Mouse (Mus musculus): ENCODE data around the gene Hoxd9. TPM values are rescaled to one million over a fixed set of nuclear protein-coding genes. Genes with fewer than 3 reads are reported as not detected.

Hoxd9 gene
- not detected in 2 replicates for polyA plus RNA-seq (2014; fragmentation: Nextera tagmentation; extraction: Ambion mirVana)

GRCm38 (mm10) chr2:74697567-74698121, at the start of gene Hoxd9:
Gene Hoxd9 (plus strand): TSS chr2:74697727.
- H3K36me3 ChIP-seq (ENCODE audit: control insufficient read depth, insufficient read depth, low read length): no peaks in the 10 kb centered on the region
- no peak within 1 kb of the TSS for H3K27ac ChIP-seq (ENCODE audit: low read depth, low read length)
- H3K9me3 ChIP-seq (ENCODE audit: control insufficient read depth, low read length): no peaks in the 10 kb centered on the region
- no peak within 1 kb of the TSS for H3K9ac ChIP-seq (ENCODE audit: low read length)
- H3K27me3 ChIP-seq (ENCODE audit: control insufficient read depth, insufficient read depth, low read length): peaks cover 99% of the 10 kb centered on the region
- ATAC-seq (ENCODE audit: low FRiP score): peak; percentile 71
- peaks cover 5% of the 10 kb centered on the region for H3K4me1 ChIP-seq (ENCODE audit: control insufficient read depth, insufficient read depth, low read length)
- peak within 1 kb of the TSS; percentile 26 for H3K4me3 ChIP-seq (ENCODE audit: low read depth, low read length)
- peak within 1 kb of the TSS; percentile 40 for H3K4me2 ChIP-seq
- under 1% methylated on average over 41 of the region's 43 CpGs for WGBS
- peak; percentile 94 for DNase-seq (ENCODE audit: low spot score, missing footprints)

GRCm38 (mm10) chr2:74652996-74653340, 44.6 kb upstream of the Hoxd9 start:
- ATAC-seq (ENCODE audit: low FRiP score) (no peak), DNase-seq (ENCODE audit: low spot score, missing footprints) (peak; percentile 91)
- no peaks in the 10 kb centered on the region for H3K36me3 ChIP-seq (ENCODE audit: control insufficient read depth, insufficient read depth, low read length)
- WGBS: 41% methylated on average over 2 of the region's 2 CpGs
- H3K4me2 ChIP-seq: no peak overlapping the region
- H3K27me3 ChIP-seq (ENCODE audit: control insufficient read depth, insufficient read depth, low read length): peaks cover 88% of the 10 kb centered on the region
- H3K9me3 ChIP-seq (ENCODE audit: control insufficient read depth, low read length): no peaks in the 10 kb centered on the region
- H3K4me3 ChIP-seq (ENCODE audit: low read depth, low read length): no peak overlapping the region
- peaks cover 4% of the 10 kb centered on the region; the same call in 1 of the 2 replicates for H3K4me1 ChIP-seq (ENCODE audit: control insufficient read depth, insufficient read depth, low read length)
- no peak overlapping the region for H3K9ac ChIP-seq (ENCODE audit: low read length)
- no peak overlapping the region for H3K27ac ChIP-seq (ENCODE audit: low read depth, low read length)

GRCm38 (mm10) chr2:74653781-74654535, 43.6 kb upstream of the Hoxd9 start:
- ATAC-seq (ENCODE audit: low FRiP score) (no peak), DNase-seq (ENCODE audit: low spot score, missing footprints) (peak; percentile 94)
- Histone ChIP-seq H3K36me3 (ENCODE audit: control insufficient read depth, insufficient read depth, low read length) (no peaks in the 10 kb centered on the region), H3K27me3 (ENCODE audit: control insufficient read depth, insufficient read depth, low read length) (peaks cover 88% of the 10 kb centered on the region), H3K9me3 (ENCODE audit: control insufficient read depth, low read length) (no peaks in the 10 kb centered on the region), H3K4me1 (ENCODE audit: control insufficient read depth, insufficient read depth, low read length) (peaks cover 4% of the 10 kb centered on the region; the same call in 1 of the 2 replicates), H3K9ac (ENCODE audit: low read length) (no peak overlapping the region), H3K4me2 (no peak overlapping the region), H3K27ac (ENCODE audit: low read depth, low read length) (no peak overlapping the region), H3K4me3 (ENCODE audit: low read depth, low read length) (no peak overlapping the region)
- WGBS: 11% methylated on average over 17 of the region's 17 CpGs

GRCm38 (mm10) chr2:74654743-74655419, 42.6 kb upstream of the Hoxd9 start:
- Histone ChIP-seq H3K36me3 (ENCODE audit: control insufficient read depth, insufficient read depth, low read length) (no peaks in the 10 kb centered on the region), H3K9ac (ENCODE audit: low read length) (no peak overlapping the region), H3K4me2 (no peak overlapping the region; the same call in 1 of the 2 replicates), H3K4me1 (ENCODE audit: control insufficient read depth, insufficient read depth, low read length) (peaks cover 4% of the 10 kb centered on the region; the same call in 1 of the 2 replicates), H3K4me3 (ENCODE audit: low read depth, low read length) (peak overlapping the region; percentile 29), H3K27me3 (ENCODE audit: control insufficient read depth, insufficient read depth, low read length) (peaks cover 88% of the 10 kb centered on the region), H3K9me3 (ENCODE audit: control insufficient read depth, low read length) (no peaks in the 10 kb centered on the region), H3K27ac (ENCODE audit: low read depth, low read length) (no peak overlapping the region)
- 0 out of 2 replicates have a peak, but pooled peaks have one; percentile 23 for ATAC-seq (ENCODE audit: low FRiP score)
- peak; percentile 94 for DNase-seq (ENCODE audit: low spot score, missing footprints)
- WGBS: 6% methylated on average over 20 of the region's 20 CpGs

- Histone ChIP-seq H3K4me3 (ENCODE audit: low read depth, low read length) (peak overlapping the region; percentile 29), H3K9me3 (ENCODE audit: control insufficient read depth, low read length) (no peaks in the 10 kb centered on the region), H3K36me3 (ENCODE audit: control insufficient read depth, insufficient read depth, low read length) (no peaks in the 10 kb centered on the region), H3K27me3 (ENCODE audit: control insufficient read depth, insufficient read depth, low read length) (peaks cover 88% of the 10 kb centered on the region), H3K4me1 (ENCODE audit: control insufficient read depth, insufficient read depth, low read length) (peaks cover 4% of the 10 kb centered on the region; the same call in 1 of the 2 replicates), H3K27ac (ENCODE audit: low read depth, low read length) (no peak overlapping the region), H3K4me2 (peak overlapping the region; percentile 37), H3K9ac (ENCODE audit: low read length) (no peak overlapping the region)
- peak; percentile 67; the same call in 1 of the 2 replicates for ATAC-seq (ENCODE audit: low FRiP score)
- peak; percentile 92 for DNase-seq (ENCODE audit: low spot score, missing footprints)
- WGBS: 0% methylated on average over 42 of the region's 47 CpGs
Measured at GRCm38 (mm10) chr2:74655420-74655781, 42.1 kb upstream of the Hoxd9 start.

- H3K4me3 ChIP-seq (ENCODE audit: low read depth, low read length): peak overlapping the region; percentile 29
- ATAC-seq (ENCODE audit: low FRiP score): peak; percentile 59
- H3K27ac ChIP-seq (ENCODE audit: low read depth, low read length): no peak overlapping the region
- peak overlapping the region; percentile 37 for H3K4me2 ChIP-seq
- no peaks in the 10 kb centered on the region for H3K9me3 ChIP-seq (ENCODE audit: control insufficient read depth, low read length)
- no peaks in the 10 kb centered on the region for H3K36me3 ChIP-seq (ENCODE audit: control insufficient read depth, insufficient read depth, low read length)
- no peak overlapping the region for H3K9ac ChIP-seq (ENCODE audit: low read length)
- H3K4me1 ChIP-seq (ENCODE audit: control insufficient read depth, insufficient read depth, low read length): peaks cover 4% of the 10 kb centered on the region; the same call in 1 of the 2 replicates
- H3K27me3 ChIP-seq (ENCODE audit: control insufficient read depth, insufficient read depth, low read length): peaks cover 87% of the 10 kb centered on the region
- peak; percentile 97 for DNase-seq (ENCODE audit: low spot score, missing footprints)
- under 1% methylated on average over 68 of the region's 69 CpGs for WGBS
Measured at GRCm38 (mm10) chr2:74655821-74656631, 41.5 kb upstream of the Hoxd9 start.

- Histone ChIP-seq H3K4me2 (no peak overlapping the region), H3K9me3 (ENCODE audit: control insufficient read depth, low read length) (no peaks in the 10 kb centered on the region), H3K4me3 (ENCODE audit: low read depth, low read length) (no peak overlapping the region; the same call in 1 of the 2 replicates), H3K4me1 (ENCODE audit: control insufficient read depth, insufficient read depth, low read length) (peaks cover 6% of the 10 kb centered on the region), H3K27me3 (ENCODE audit: control insufficient read depth, insufficient read depth, low read length) (peaks cover 89% of the 10 kb centered on the region), H3K36me3 (ENCODE audit: control insufficient read depth, insufficient read depth, low read length) (no peaks in the 10 kb centered on the region), H3K9ac (ENCODE audit: low read length) (no peak overlapping the region), H3K27ac (ENCODE audit: low read depth, low read length) (no peak overlapping the region)
- peak; percentile 97 for DNase-seq (ENCODE audit: low spot score, missing footprints)
- WGBS: 2% methylated on average over 4 of the region's 4 CpGs
- no peak for ATAC-seq (ENCODE audit: low FRiP score)
Measured at GRCm38 (mm10) chr2:74656632-74657021, 40.9 kb upstream of the Hoxd9 start.

- Histone ChIP-seq H3K36me3 (ENCODE audit: control insufficient read depth, insufficient read depth, low read length) (no peaks in the 10 kb centered on the region), H3K9ac (ENCODE audit: low read length) (no peak overlapping the region), H3K4me2 (peak overlapping the region; percentile 9; the same call in 1 of the 2 replicates)
Measured at GRCm38 (mm10) chr2:74657251-74658023, 40.1 kb upstream of the Hoxd9 start.

More at GRCm38 (mm10) chr2:74657251-74658023, 40.1 kb upstream of the Hoxd9 start:
- WGBS: 2% methylated on average over 59 of the region's 62 CpGs
- ATAC-seq (ENCODE audit: low FRiP score) (no peak), DNase-seq (ENCODE audit: low spot score, missing footprints) (peak; percentile 97)
- Histone ChIP-seq H3K4me1 (ENCODE audit: control insufficient read depth, insufficient read depth, low read length) (peaks cover 7% of the 10 kb centered on the region), H3K9me3 (ENCODE audit: control insufficient read depth, low read length) (no peaks in the 10 kb centered on the region), H3K4me3 (ENCODE audit: low read depth, low read length) (peak overlapping the region; percentile 16; the same call in 1 of the 2 replicates), H3K27ac (ENCODE audit: low read depth, low read length) (no peak overlapping the region), H3K27me3 (ENCODE audit: control insufficient read depth, insufficient read depth, low read length) (peaks cover 88% of the 10 kb centered on the region)
